28 mouse cellular contexts compared by ENCODE assay signal in genomic region chr6:71457956-71458608, GRCm38 (mm10). TPM values are rescaled to one million over a fixed set of nuclear protein-coding genes. Genes with fewer than 3 reads are reported as not detected.
A peak's percentile ranks its signal among the peaks of the same experiment; 100 is the strongest.
DNase-seq lines count a peak whose midpoint lies in the region; ATAC-seq and TF ChIP-seq lines count a peak whose summit lies in the region.
"Had no signal": no experiment of that assay in that cellular context is flagged by ENCODE, and none has a peak within 500 bp of the region (broad histone marks: within the 10 kb centered on the region; RNA-seq: fewer than 3 reads in every experiment).

No protein-coding gene starts in this region.

- no peak for TF ChIP-seq POLR2A in MEL (IDR thresholded peaks at IDR 0.05; ENCODE audit: control insufficient read depth in 1 of 2, insufficient read depth in 1 of 2, low read depth in 1 of 2, low read length in 2 of 2, poor library complexity in 1 of 2)

- no peak overlapping the region for H3K27ac ChIP-seq in heart, embryonic 12.5 days (ENCODE audit: poor library complexity, severe bottlenecking)
- no peak overlapping the region for H3K27ac ChIP-seq in MEL (ENCODE audit: control insufficient read depth, low read depth, low read length)
- H3K27ac ChIP-seq: embryonic facial prominence, embryonic 15.5 days; forebrain, embryonic 15.5 days; heart, embryonic 13.5 days; hindbrain, embryonic 14.5 days; kidney, embryonic 15.5 days; limb, embryonic 10.5 days; liver, embryonic 15.5 days; lung, embryonic 15.5 days; midbrain, embryonic 12.5 days; stomach, embryonic 15.5 days had no signal

- no peaks in the 10 kb centered on the region for H3K9me3 ChIP-seq in heart, embryonic 12.5 days (replicated peaks)
- no peaks in the 10 kb centered on the region for H3K9me3 ChIP-seq in MEL (replicated peaks; ENCODE audit: insufficient read depth, low read length)
- H3K9me3 ChIP-seq: embryonic facial prominence, embryonic 15.5 days; forebrain, embryonic 15.5 days; heart, embryonic 13.5 days; kidney, embryonic 15.5 days; limb, embryonic 10.5 days; liver, embryonic 15.5 days; lung, embryonic 15.5 days; stomach, embryonic 15.5 days had no signal

- ATAC-seq in heart, embryonic 12.5 days (ENCODE audit: insufficient number of reproducible peaks, low FRiP score): no peak
- peak; percentile 65 for ATAC-seq in common myeloid progenitor, adult 5-6 weeks (replicated peaks; ENCODE audit: low read depth, poor library complexity, severe bottlenecking)
- ATAC-seq: forebrain, embryonic 15.5 days had no signal

- H3K4me3 ChIP-seq in heart, embryonic 12.5 days: no peak overlapping the region
- H3K4me3 ChIP-seq in MEL (ENCODE audit: control insufficient read depth in 1 of 2, insufficient read depth in 1 of 2, low read depth in 2 of 2, low read length in 2 of 2): no peak overlapping the region
- H3K4me3 ChIP-seq: embryonic facial prominence, embryonic 15.5 days; forebrain, embryonic 15.5 days; heart, embryonic 13.5 days; kidney, embryonic 15.5 days; limb, embryonic 10.5 days; liver, embryonic 15.5 days; lung, embryonic 15.5 days; midbrain, embryonic 12.5 days; stomach, embryonic 15.5 days had no signal

- H3K9ac ChIP-seq in heart, embryonic 12.5 days: no peak overlapping the region
- no peak overlapping the region for H3K9ac ChIP-seq in MEL (ENCODE audit: control insufficient read depth, low read depth, low read length, poor library complexity, severe bottlenecking)
- H3K9ac ChIP-seq: embryonic facial prominence, embryonic 15.5 days; forebrain, embryonic 15.5 days; heart, embryonic 13.5 days; hindbrain, embryonic 14.5 days; kidney, embryonic 15.5 days; liver, embryonic 15.5 days; lung, embryonic 15.5 days; midbrain, embryonic 12.5 days; stomach, embryonic 15.5 days had no signal

- peak; percentile 61 for DNase-seq in heart, adult 11 months
- peak; percentile 38 for DNase-seq in MEL (ENCODE audit: low read depth, low spot score)
- DNase-seq in retina, embryonic 14.5 days (ENCODE audit: low spot score): peak; percentile 22
- DNase-seq in thymus, postnatal 10 days (ENCODE audit: low spot score in 2 of 2): no peak
- no peak for DNase-seq in layer of hippocampus, adult 9-11 months
- DNase-seq in heart, postnatal 14 days: no peak
- DNase-seq: adrenal gland, postnatal 14 days; cerebellum, adult 9-10 months; gastrocnemius, postnatal 10 days; heart, adult 18-20 months; heart, postnatal 36 days; liver; lung, postnatal 4 days; right cerebral cortex, postnatal 4 days; thymus, postnatal 4 days had no signal

- no peaks in the 10 kb centered on the region for H3K4me1 ChIP-seq in heart, embryonic 12.5 days (replicated peaks)
- no peaks in the 10 kb centered on the region for H3K4me1 ChIP-seq in MEL (ENCODE audit: control insufficient read depth in 1 of 2, insufficient read depth in 2 of 2, low read length in 2 of 2)
- H3K4me1 ChIP-seq: embryonic facial prominence, embryonic 15.5 days; forebrain, embryonic 15.5 days; heart, embryonic 13.5 days; kidney, embryonic 15.5 days; limb, embryonic 10.5 days; liver, embryonic 15.5 days; lung, embryonic 15.5 days; midbrain, embryonic 12.5 days; stomach, embryonic 15.5 days had no signal

- no peak overlapping the region for H3K4me2 ChIP-seq in heart, embryonic 12.5 days
- H3K4me2 ChIP-seq: embryonic facial prominence, embryonic 15.5 days; forebrain, embryonic 15.5 days; heart, embryonic 13.5 days; hindbrain, embryonic 14.5 days; kidney, embryonic 15.5 days; liver, embryonic 15.5 days; lung, embryonic 15.5 days; midbrain, embryonic 12.5 days; stomach, embryonic 15.5 days had no signal

- no peaks in the 10 kb centered on the region for H3K36me3 ChIP-seq in heart, embryonic 12.5 days
- no peaks in the 10 kb centered on the region for H3K36me3 ChIP-seq in MEL (ENCODE audit: control insufficient read depth in 1 of 2, insufficient read depth in 2 of 2, low read length in 2 of 2)
- H3K36me3 ChIP-seq: embryonic facial prominence, embryonic 15.5 days; forebrain, embryonic 15.5 days; G1E; heart, embryonic 13.5 days; kidney, embryonic 15.5 days; limb, embryonic 10.5 days; liver, embryonic 15.5 days; lung, embryonic 15.5 days; midbrain, embryonic 12.5 days; stomach, embryonic 15.5 days had no signal

- no peaks in the 10 kb centered on the region for H3K79me2 ChIP-seq in MEL (ENCODE audit: control insufficient read depth, insufficient read depth, low read length, poor library complexity)

- TF ChIP-seq RAD21 in MEL (IDR thresholded peaks at IDR 0.05; ENCODE audit: low read depth, low read length): no peak

- no peak for TF ChIP-seq CTCF in MEL (IDR thresholded peaks at IDR 0.05 in 2 of 3, conservative IDR thresholded peaks at IDR 0.05 in 1 of 3; ENCODE audit: control insufficient read depth in 1 of 3, insufficient read depth in 1 of 3, low read depth in 2 of 3, low read length in 3 of 3, poor library complexity in 1 of 3, severe bottlenecking in 1 of 3)

- no peak for TF ChIP-seq EP300 in MEL (IDR thresholded peaks at IDR 0.05; ENCODE audit: low read depth in 1 of 2, low read length in 2 of 2)

- intact Hi-C loops in heart, postnatal 14 days (cut with DNase I): no loop called here

- WGBS in heart, embryonic 12.5 days: 60% methylated on average over 8 of the region's 8 CpGs

- no peaks in the 10 kb centered on the region for H3K27me3 ChIP-seq in heart, embryonic 12.5 days (replicated peaks)
- H3K27me3 ChIP-seq in MEL (ENCODE audit: control insufficient read depth in 1 of 2, insufficient read depth in 2 of 2, low read length in 2 of 2): no peaks in the 10 kb centered on the region
- H3K27me3 ChIP-seq: embryonic facial prominence, embryonic 15.5 days; forebrain, embryonic 15.5 days; heart, embryonic 13.5 days; kidney, embryonic 15.5 days; liver, embryonic 15.5 days; lung, embryonic 15.5 days; midbrain, embryonic 12.5 days; stomach, embryonic 15.5 days had no signal

TF ChIP-seq in MEL, 35 proteins besides CTCF, POLR2A, EP300 and RAD21:
- TF ChIP-seq ELF1 (IDR thresholded peaks at IDR 0.05; ENCODE audit: low read depth, low read length) (no peak), GABPA (IDR thresholded peaks at IDR 0.05; ENCODE audit: low read depth, low read length) (no peak), MXI1 (IDR thresholded peaks at IDR 0.05; ENCODE audit: low read depth, low read length) (no peak), USF2 (IDR thresholded peaks at IDR 0.05; ENCODE audit: borderline replicate concordance in 1 of 2, insufficient read depth in 1 of 2, low read depth in 1 of 2, low read length in 2 of 2) (no peak), ZKSCAN1 (IDR thresholded peaks at IDR 0.05; ENCODE audit: low read depth, low read length) (no peak), MEF2A (IDR thresholded peaks at IDR 0.05; ENCODE audit: extremely low read depth, insufficient replicate concordance, low read depth, low read length, poor library complexity, severe bottlenecking) (no peak), MYC (IDR thresholded peaks at IDR 0.05; ENCODE audit: low read depth, low read length) (no peak), E2F4 (IDR thresholded peaks at IDR 0.05; ENCODE audit: borderline replicate concordance, low read depth, low read length) (no peak), NRF1 (IDR thresholded peaks at IDR 0.05; ENCODE audit: insufficient read depth, low read depth, low read length, poor library complexity, severe bottlenecking) (no peak)

RNA-seq across cellular contexts. Expression of gene Rmnd5a, which starts 17.6 kb away (rescaled TPM):
- 15.2 and 17.0 TPM in 2 replicates for polyA plus RNA-seq in heart, embryonic 12.5 days (2016; fragmentation: Nextera tagmentation; extraction: Ambion mirVana)
- total RNA-seq in MEL (2012; rRNA removed): 22.2 and 22.6 TPM in 2 replicates
- 100 to 1,000 TPM in 1 of 2 experiments, 10 to 100 TPM in 1; 23.3 to 497 TPM for polyA plus RNA-seq in MEL (2012; ENCODE audit: insufficient read depth in 1 of 2, insufficient read length in 2 of 2, low read depth in 1 of 2, low replicate concordance in 2 of 2, missing spikeins in 1 of 2)
- 81.2 and 99.4 TPM in 2 replicates for total RNA-seq in common myeloid progenitor, adult 5-6 weeks (2017)
- total RNA-seq in heart, postnatal 14 days (2021): 10 to 100 TPM; 73.1 to 80.3 TPM

RNA-seq across cellular contexts. Expression of gene Rnf103, which starts 35.6 kb away (rescaled TPM):
- 20.7 and 21.6 TPM in 2 replicates for polyA plus RNA-seq in heart, embryonic 12.5 days (2016; fragmentation: Nextera tagmentation; extraction: Ambion mirVana)
- 3.3 and 3.9 TPM in 2 replicates for total RNA-seq in MEL (2012; rRNA removed)
- 1 to 10 TPM in 1 of 2 experiments, not detected in 1; 4.9 TPM for polyA plus RNA-seq in MEL (2012; ENCODE audit: insufficient read depth in 1 of 2, insufficient read length in 2 of 2, low read depth in 1 of 2, low replicate concordance in 2 of 2, missing spikeins in 1 of 2)
- total RNA-seq in common myeloid progenitor, adult 5-6 weeks (2017): 12.5 and 18.3 TPM in 2 replicates
- 10 to 100 TPM; 24.4 to 28.0 TPM for total RNA-seq in heart, postnatal 14 days (2021)

Comparison
In these comparisons a context has a peak if more than half of its experiments do, and no peak if none do; other contexts are left out.
1. DNase-seq: peak in heart, adult 11 months (single experiment), MEL (single experiment) and retina, embryonic 14.5 days (single experiment); none in thymus, postnatal 10 days (0 of 2), layer of hippocampus, adult 9-11 months (single experiment) and heart, postnatal 14 days (0 of 2).